Mouse (Mus musculus) kidney, adult 2 months (tissue): Measurements from ENCODE around the gene Stk38. TPM values are rescaled to one million over a fixed set of nuclear protein-coding genes. Genes with fewer than 3 reads are reported as not detected.

Experiments
- DNase-seq: peaks from one replicate; pipeline ENCODE4 v3.0.0; 2021
- H3K27ac ChIP-seq: fragments of 200-500 bp; 2 replicates; pipeline ENCODE4 v1.5.1; 2012; ENCODE audit warnings: low read depth, low read length, control low read depth, inconsistent platforms; ENCODE audit not compliant: insufficient read depth
- H3K27me3 ChIP-seq: fragments of 200-500 bp; replicated peaks from 2 replicates; pipeline ENCODE4 v1.6.1; 2012; ENCODE audit warnings: mild to moderate bottlenecking, moderate library complexity, low read length, inconsistent platforms; ENCODE audit not compliant: control insufficient read depth, insufficient read depth
- H3K36me3 ChIP-seq: fragments of 200-500 bp; 2 replicates; pipeline ENCODE4 v1.6.1; 2012; ENCODE audit warnings: mild to moderate bottlenecking, moderate library complexity, low read length, inconsistent platforms; ENCODE audit not compliant: control insufficient read depth, insufficient read depth
- H3K4me1 ChIP-seq: fragments of 200-500 bp; 2 replicates; pipeline ENCODE4 v1.6.1; 2011; ENCODE audit warnings: low read length; ENCODE audit not compliant: control insufficient read depth, insufficient read depth
- H3K4me3 ChIP-seq: fragments of 200-500 bp; 2 replicates; pipeline ENCODE4 v1.5.1; 2011; ENCODE audit warnings: mild to moderate bottlenecking, low read depth, low read length, control low read depth; ENCODE audit not compliant: insufficient read depth
- CTCF ChIP-seq: fragments of 200-500 bp; conservative IDR thresholded peaks from 2 replicates; pipeline ENCODE4 v1.5.1; 2011; ENCODE audit warnings: low read depth, mild to moderate bottlenecking, control low read depth, low read length, moderate library complexity, mixed read lengths; ENCODE audit not compliant: insufficient read depth, insufficient read length
- POLR2A ChIP-seq: fragments of 200-500 bp; IDR thresholded peaks from one replicate; pipeline ENCODE4 v1.6.1; 2011; ENCODE audit warnings: low read depth, low read length, control low read depth
- WGBS: fragments of 180-500 bp; shearing (Covaris S2); methylation state at CpG from one replicate; pipeline ENCODE4 v1.1.7; 2018; 5-methylcytosine and 5-hydroxymethylcytosine counted together
- polyA plus RNA-seq: library from polyadenylated mRNA; depleted of rRNA; stranded (reverse); fragments of >200 nt; gene quantifications from 2 replicates; pipeline ENCODE4 v1.2.3, GENCODE M21; 2012

Stk38 gene
- polyA plus RNA-seq, 1 experiment = 61.7 TPM

DNA sequence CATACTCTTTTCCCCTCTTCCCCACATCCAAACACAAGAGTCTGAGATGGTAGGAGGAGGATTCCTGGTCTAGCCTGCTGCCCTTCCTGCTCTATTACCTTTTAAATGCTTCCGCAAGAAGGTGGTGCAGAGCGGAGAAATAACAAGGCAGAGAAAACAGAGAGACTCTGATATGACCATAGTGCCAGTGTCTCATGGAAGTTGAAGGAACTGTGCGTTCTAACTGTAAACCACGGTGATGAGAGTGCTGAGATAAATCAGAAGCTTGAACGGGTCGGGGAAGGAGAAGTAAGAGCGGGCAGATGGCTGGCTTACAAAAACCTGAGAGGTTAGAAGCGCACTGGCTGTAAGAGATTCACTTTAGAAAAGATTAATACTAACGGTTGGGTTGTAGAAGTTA, 53.4 kb downstream of the Stk38 start:
- H3K27ac ChIP-seq = no peak overlapping the region
- H3K4me1 ChIP-seq = peaks cover 13% of the 10 kb centered on the region; the same call in 1 of the 2 replicates
- H3K27me3 ChIP-seq = no peaks in the 10 kb centered on the region
- DNase-seq = no peak
- H3K36me3 ChIP-seq = no peaks in the 10 kb centered on the region
- 93% methylated on average over 9 of the region's 9 CpGs for WGBS
- H3K4me3 ChIP-seq = no peak overlapping the region
- TF ChIP-seq CTCF (no peak), POLR2A (no peak)

- TF ChIP-seq CTCF = no peak
- TF ChIP-seq POLR2A = no peak
- peak; percentile 23 for DNase-seq
Measured at GRCm38 (mm10) chr17:28953251-28953650, 54.5 kb downstream of the Stk38 start.

DNA sequence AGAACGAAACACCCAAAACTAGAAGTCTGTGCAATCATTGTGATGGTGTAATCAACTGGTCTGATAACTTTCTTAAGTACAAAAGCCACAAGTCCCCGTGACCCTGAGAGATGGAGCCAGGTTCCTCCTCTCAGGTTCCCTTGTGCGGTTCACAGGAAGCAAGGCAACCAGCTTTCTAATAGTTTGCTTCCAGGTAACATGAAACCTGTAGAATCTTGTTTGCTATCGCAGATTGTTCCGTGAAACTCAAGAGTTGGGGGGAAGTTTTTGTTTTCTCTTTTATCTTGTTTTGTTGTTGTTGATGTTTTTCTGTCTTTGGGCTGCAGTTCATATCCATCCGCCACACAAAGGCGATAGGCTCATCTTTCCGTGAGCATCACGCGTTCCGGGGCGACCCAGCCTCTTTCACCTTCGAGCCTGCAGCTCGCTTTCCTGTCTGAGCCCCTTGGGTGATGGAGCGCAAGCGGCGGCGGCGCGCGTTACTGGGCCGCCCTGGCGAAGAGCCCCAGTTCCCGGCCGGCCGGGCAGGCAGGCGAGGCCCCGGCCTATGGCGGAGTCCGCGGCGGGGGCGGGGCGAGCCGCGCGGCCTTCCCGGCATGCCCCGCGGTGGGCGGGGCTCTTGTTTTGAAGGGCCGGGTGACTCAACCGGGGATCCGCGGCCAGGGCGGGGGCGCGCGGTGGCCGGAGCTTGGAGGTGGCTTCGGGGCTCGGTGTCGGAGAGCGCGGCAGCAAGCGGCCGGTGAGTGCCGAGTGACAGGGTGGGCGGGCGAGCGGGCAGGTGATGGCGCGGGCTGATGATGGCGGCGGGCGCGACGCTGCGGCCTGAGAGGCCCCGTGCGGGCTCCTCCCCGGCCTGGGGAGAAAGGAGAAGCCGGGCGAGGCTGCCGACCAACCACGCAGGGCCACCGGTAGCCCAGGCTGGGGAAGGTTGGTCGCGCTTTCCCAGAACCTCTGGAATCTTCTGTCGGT, 55.7 kb downstream of the Stk38 start, which contains the start of gene Kctd20:
TSS of gene Kctd20 (plus strand) at position 120 of the 969 bp plus-strand sequence.
- Histone ChIP-seq H3K27me3 (no peaks in the 10 kb centered on the region), H3K36me3 (no peaks in the 10 kb centered on the region), H3K4me3 (peak within 1 kb of the TSS; percentile 91), H3K27ac (peak within 1 kb of the TSS; percentile 95), H3K4me1 (peaks cover 13% of the 10 kb centered on the region; the same call in 1 of the 2 replicates)
- 2% methylated on average over 80 of the region's 80 CpGs for WGBS
- peak; percentile 96 for DNase-seq
- TF ChIP-seq POLR2A (peak; percentile 27), CTCF (no peak)

More at GRCm38 (mm10) chr17:28953251-28953650, 54.5 kb downstream of the Stk38 start:
- H3K36me3 ChIP-seq = no peaks in the 10 kb centered on the region
- no peaks in the 10 kb centered on the region for H3K27me3 ChIP-seq
- H3K4me1 ChIP-seq = peaks cover 13% of the 10 kb centered on the region; the same call in 1 of the 2 replicates
- peak overlapping the region; percentile 71 for H3K27ac ChIP-seq
- WGBS = 2% methylated on average over 9 of the region's 9 CpGs
- peak overlapping the region; percentile 58 for H3K4me3 ChIP-seq

DNA sequence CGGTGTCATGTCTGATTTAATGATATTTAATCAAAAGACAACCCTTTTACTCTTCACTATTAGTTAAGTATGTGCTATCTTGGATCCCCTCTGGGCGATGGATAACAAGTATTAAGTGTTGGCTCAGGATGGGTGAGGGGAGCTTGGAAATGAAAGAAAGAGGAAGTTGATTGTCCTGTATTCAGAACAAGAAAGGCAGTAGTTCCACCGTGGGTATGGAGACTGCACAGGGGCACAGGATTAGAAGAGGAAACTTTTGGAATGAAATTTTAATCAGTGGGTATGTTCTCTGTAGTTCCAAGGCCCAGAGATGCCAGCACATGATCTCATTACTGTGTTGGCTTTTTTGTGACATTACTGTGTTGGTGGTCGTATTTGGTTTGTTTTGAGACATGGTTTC, 57.0 kb downstream of the Stk38 start:
- H3K36me3 ChIP-seq = no peaks in the 10 kb centered on the region
- 76% methylated on average over 4 of the region's 4 CpGs for WGBS
- H3K27ac ChIP-seq = no peak overlapping the region
- H3K4me1 ChIP-seq = peaks cover 13% of the 10 kb centered on the region; the same call in 1 of the 2 replicates
- TF ChIP-seq POLR2A (no peak), CTCF (no peak)
- no peaks in the 10 kb centered on the region for H3K27me3 ChIP-seq
- no peak overlapping the region for H3K4me3 ChIP-seq
- DNase-seq = no peak

- TF ChIP-seq CTCF (no peak), POLR2A (no peak)
- H3K36me3 ChIP-seq = no peaks in the 10 kb centered on the region
- DNase-seq = peak; percentile 36
- no peaks in the 10 kb centered on the region for H3K27me3 ChIP-seq
- WGBS = 37% methylated on average over 4 of the region's 4 CpGs
- no peak overlapping the region for H3K4me3 ChIP-seq
- no peak overlapping the region for H3K27ac ChIP-seq
- peaks cover 9% of the 10 kb centered on the region; the same call in 1 of the 2 replicates for H3K4me1 ChIP-seq
Measured at GRCm38 (mm10) chr17:28948661-28949060, 59.1 kb downstream of the Stk38 start.

DNA sequence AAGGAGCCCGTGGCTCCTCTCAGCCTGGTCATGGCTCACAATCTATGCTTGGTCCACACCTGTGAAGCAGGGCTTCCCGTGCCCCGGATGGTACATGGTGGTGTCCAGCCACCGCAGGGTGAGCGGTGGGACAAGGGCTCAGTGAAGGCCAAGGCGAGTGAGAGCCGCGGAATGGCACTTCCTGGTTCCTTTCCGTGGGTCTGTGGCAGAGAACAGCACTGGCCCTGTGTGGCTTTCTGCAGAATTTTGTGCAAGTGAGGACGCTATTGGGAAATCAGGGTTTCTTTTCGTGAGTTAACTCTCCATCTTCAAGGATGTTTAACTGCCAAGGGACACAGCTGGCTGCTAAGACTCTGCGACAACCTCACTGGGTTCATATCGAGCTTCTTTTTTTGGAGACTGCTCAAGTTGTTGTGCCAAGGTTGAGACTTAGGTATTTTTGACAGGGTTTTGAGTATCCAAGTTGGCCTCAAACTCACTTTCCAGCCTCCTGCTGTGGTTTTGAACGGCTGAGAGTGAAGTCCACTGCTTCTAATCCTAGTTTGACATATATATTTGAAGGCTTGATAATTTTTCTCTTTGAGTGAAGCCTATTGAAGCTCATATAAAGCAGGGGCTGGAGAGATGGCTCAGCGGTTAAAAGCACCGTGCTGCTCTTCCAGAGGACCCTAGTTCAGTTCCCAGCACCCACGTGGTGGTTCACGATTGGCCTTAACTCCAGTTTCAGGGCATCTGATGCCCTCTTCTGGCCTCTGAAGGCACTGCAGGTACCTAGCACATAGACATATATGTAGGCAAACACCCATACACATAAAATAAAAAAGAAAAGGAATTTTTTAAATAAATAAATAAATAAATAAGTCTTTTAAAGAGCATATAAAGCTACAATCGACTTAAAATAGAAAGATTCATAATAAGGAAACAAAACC, 60.5 kb downstream of the Stk38 start:
- no peaks in the 10 kb centered on the region for H3K36me3 ChIP-seq
- H3K4me3 ChIP-seq = no peak overlapping the region
- 92% methylated on average over 19 of the region's 19 CpGs for WGBS
- peaks cover 6% of the 10 kb centered on the region; the same call in 1 of the 2 replicates for H3K4me1 ChIP-seq
- TF ChIP-seq CTCF (0 out of 2 replicates have a peak, but pooled peaks have one; percentile 9), POLR2A (no peak)
- H3K27me3 ChIP-seq = no peaks in the 10 kb centered on the region
- no peak for DNase-seq
- H3K27ac ChIP-seq = no peak overlapping the region
